ENCODE assay signal across 11 mouse cellular contexts in the genomic region with DNA sequence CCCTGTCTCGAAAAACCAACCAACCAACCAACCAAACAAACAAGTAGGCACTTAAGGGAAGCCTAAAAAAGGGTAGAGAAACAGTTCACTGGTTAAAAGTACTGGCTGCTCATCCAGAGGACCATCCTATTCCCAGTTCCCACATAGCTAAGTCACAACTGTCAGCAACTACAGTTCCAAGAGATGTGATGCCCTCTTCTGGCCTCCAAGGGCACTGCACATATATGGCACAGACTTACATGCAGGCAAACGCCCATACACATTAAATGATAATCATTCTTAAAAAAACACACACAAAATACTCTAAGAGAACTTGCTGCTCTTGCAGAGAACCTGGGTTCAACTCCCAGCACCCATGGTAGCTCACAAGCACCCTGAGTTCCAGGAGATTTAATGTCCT. TPM values are rescaled to one million over a fixed set of nuclear protein-coding genes. Genes with fewer than 3 reads are reported as not detected.
DNase-seq lines count a peak whose midpoint lies in the region; ATAC-seq and TF ChIP-seq lines count a peak whose summit lies in the region.
"Had no signal": no experiment of that assay in that cellular context is flagged by ENCODE, and none has a peak within 500 bp of the region (broad histone marks: within the 10 kb centered on the region; RNA-seq: fewer than 3 reads in every experiment).

No protein-coding gene starts in this region.

- no peak for ATAC-seq in intestine, postnatal 0 days
- ATAC-seq in intestine, embryonic 15.5 days, result no peak
- ATAC-seq in Patski, result no peak
- ATAC-seq in forebrain, embryonic 16.5 days, result no peak

- H3K9ac ChIP-seq in intestine, postnatal 0 days (ENCODE audit: low read depth, low read length), result no peak overlapping the region
- H3K9ac ChIP-seq in intestine, embryonic 15.5 days, result no peak overlapping the region
- H3K9ac ChIP-seq in forebrain, embryonic 16.5 days (replicated peaks; ENCODE audit: low read depth, low read length), result no peak overlapping the region
- H3K9ac ChIP-seq: embryonic facial prominence, embryonic 13.5 days; liver, embryonic 15.5 days had no signal

- POLR2A ChIA-PET in Patski (lab: Charles Lee), result no interaction called here

- no peak overlapping the region for H3K4me3 ChIP-seq in intestine, postnatal 0 days (ENCODE audit: low read depth, low read length)
- H3K4me3 ChIP-seq in intestine, embryonic 15.5 days (replicated peaks), result no peak overlapping the region
- H3K4me3 ChIP-seq in forebrain, embryonic 16.5 days (replicated peaks; ENCODE audit: low read length), result no peak overlapping the region
- H3K4me3 ChIP-seq: embryonic facial prominence, embryonic 13.5 days; liver, embryonic 15.5 days had no signal

- 97% methylated on average over 2 of the region's 2 CpGs for WGBS in intestine, postnatal 0 days
- WGBS in intestine, embryonic 15.5 days, result 90% methylated on average over 2 of the region's 2 CpGs
- 87% methylated on average over 2 of the region's 2 CpGs for WGBS in forebrain, embryonic 16.5 days

- no peaks in the 10 kb centered on the region for H3K9me3 ChIP-seq in intestine, postnatal 0 days (ENCODE audit: control insufficient read depth)
- no peaks in the 10 kb centered on the region for H3K9me3 ChIP-seq in intestine, embryonic 15.5 days
- H3K9me3 ChIP-seq in forebrain, embryonic 16.5 days (ENCODE audit: control insufficient read depth, low read length), result no peaks in the 10 kb centered on the region
- H3K9me3 ChIP-seq: embryonic facial prominence, embryonic 13.5 days; liver, embryonic 15.5 days had no signal

- in situ Hi-C loops in Patski (cut with MboI; ENCODE audit: low pct_unique_long_range_greater_than_20kb), result no loop called here

- H3K36me3 ChIP-seq in intestine, postnatal 0 days (ENCODE audit: control insufficient read depth, insufficient read depth), result no peaks in the 10 kb centered on the region
- no peaks in the 10 kb centered on the region for H3K36me3 ChIP-seq in intestine, embryonic 15.5 days
- H3K36me3 ChIP-seq in forebrain, embryonic 16.5 days (ENCODE audit: control insufficient read depth, insufficient read depth), result no peaks in the 10 kb centered on the region
- H3K36me3 ChIP-seq: embryonic facial prominence, embryonic 13.5 days; liver, embryonic 15.5 days had no signal

- H3K4me2 ChIP-seq in intestine, postnatal 0 days (replicated peaks; ENCODE audit: low read depth), result no peak overlapping the region
- H3K4me2 ChIP-seq in intestine, embryonic 15.5 days (replicated peaks), result no peak overlapping the region
- H3K4me2 ChIP-seq in forebrain, embryonic 16.5 days (ENCODE audit: low read length), result no peak overlapping the region
- H3K4me2 ChIP-seq: embryonic facial prominence, embryonic 13.5 days; liver, embryonic 15.5 days had no signal

- peak; percentile 24 to 29 for DNase-seq in B cell, adult 2 months
- no peak for DNase-seq in Patski (ENCODE audit: low read depth, low spot score)
- peak; percentile 45 for DNase-seq in lung, postnatal 36 days
- no peak for DNase-seq in testis, postnatal 14 days (ENCODE audit: low spot score)
- no peak for DNase-seq in cerebellum, adult 18-20 months

- CTCF ChIA-PET in Patski (lab: Charles Lee), result interaction anchor here (1.0 kb wide), 1 partner anchor 9 kb away, joined by 3 read pairs; no protein-coding TSS in a partner anchor

- peak; percentile 53 for TF ChIP-seq CTCF in intestine, postnatal 0 days (IDR thresholded peaks at IDR 0.05; ENCODE audit: low read depth)
- peak; percentile 49 for TF ChIP-seq CTCF in Patski (IDR thresholded peaks at IDR 0.05)

- no peak overlapping the region for H3K27ac ChIP-seq in intestine, postnatal 0 days (ENCODE audit: low read depth, low read length)
- no peak overlapping the region for H3K27ac ChIP-seq in intestine, embryonic 15.5 days
- H3K27ac ChIP-seq in forebrain, embryonic 16.5 days (ENCODE audit: low read length), result no peak overlapping the region
- H3K27ac ChIP-seq: embryonic facial prominence, embryonic 13.5 days; liver, embryonic 15.5 days had no signal

- H3K27me3 ChIP-seq in intestine, postnatal 0 days (replicated peaks; ENCODE audit: control insufficient read depth, insufficient read depth, low read length), result no peaks in the 10 kb centered on the region
- H3K27me3 ChIP-seq in intestine, embryonic 15.5 days (replicated peaks), result no peaks in the 10 kb centered on the region
- no peaks in the 10 kb centered on the region for H3K27me3 ChIP-seq in Patski
- H3K27me3 ChIP-seq in forebrain, embryonic 16.5 days (replicated peaks; ENCODE audit: control insufficient read depth, insufficient read depth, low read length), result no peaks in the 10 kb centered on the region
- H3K27me3 ChIP-seq: embryonic facial prominence, embryonic 13.5 days; liver, embryonic 15.5 days had no signal

- no peaks in the 10 kb centered on the region for H3K4me1 ChIP-seq in intestine, postnatal 0 days (replicated peaks; ENCODE audit: control insufficient read depth, insufficient read depth, low read length)
- H3K4me1 ChIP-seq in intestine, embryonic 15.5 days (replicated peaks), result no peaks in the 10 kb centered on the region
- H3K4me1 ChIP-seq in forebrain, embryonic 16.5 days (replicated peaks; ENCODE audit: control insufficient read depth, insufficient read depth, low read length), result no peaks in the 10 kb centered on the region
- H3K4me1 ChIP-seq: embryonic facial prominence, embryonic 13.5 days; liver, embryonic 15.5 days had no signal

RNA-seq across cellular contexts. Expression of gene Kctd4, which starts 20.4 kb away (rescaled TPM):
- 0.39 and 0.50 TPM in 2 replicates for polyA plus RNA-seq in intestine, postnatal 0 days (2015; fragmentation: Nextera tagmentation; extraction: Ambion mirVana)
- 0.42 and 0.59 TPM in 2 replicates for polyA plus RNA-seq in intestine, embryonic 15.5 days (2015; fragmentation: Nextera tagmentation; extraction: Ambion mirVana)
- not detected for polyA plus RNA-seq in Patski (2021)
- 9.6 and 11.9 TPM in 2 replicates for polyA plus RNA-seq in forebrain, embryonic 16.5 days (2015; fragmentation: Nextera tagmentation; extraction: Ambion mirVana)
- polyA plus RNA-seq: large intestine, adult 2 months had no signal

Comparison
In these comparisons a context has a peak if more than half of its experiments do, and no peak if none do; other contexts are left out.
1. DNase-seq: peak in B cell, adult 2 months (2 of 2) and lung, postnatal 36 days (single experiment); none in Patski (single experiment), testis, postnatal 14 days (single experiment) and cerebellum, adult 18-20 months (0 of 2).